Mouse (Mus musculus): ENCODE data around the gene Palm2. TPM values are rescaled to one million over a fixed set of nuclear protein-coding genes. Genes with fewer than 3 reads are reported as not detected.

The Palm2 gene
- polyA plus RNA-seq, 1 experiment from 2014 or later, result 19.5 TPM

DNA sequence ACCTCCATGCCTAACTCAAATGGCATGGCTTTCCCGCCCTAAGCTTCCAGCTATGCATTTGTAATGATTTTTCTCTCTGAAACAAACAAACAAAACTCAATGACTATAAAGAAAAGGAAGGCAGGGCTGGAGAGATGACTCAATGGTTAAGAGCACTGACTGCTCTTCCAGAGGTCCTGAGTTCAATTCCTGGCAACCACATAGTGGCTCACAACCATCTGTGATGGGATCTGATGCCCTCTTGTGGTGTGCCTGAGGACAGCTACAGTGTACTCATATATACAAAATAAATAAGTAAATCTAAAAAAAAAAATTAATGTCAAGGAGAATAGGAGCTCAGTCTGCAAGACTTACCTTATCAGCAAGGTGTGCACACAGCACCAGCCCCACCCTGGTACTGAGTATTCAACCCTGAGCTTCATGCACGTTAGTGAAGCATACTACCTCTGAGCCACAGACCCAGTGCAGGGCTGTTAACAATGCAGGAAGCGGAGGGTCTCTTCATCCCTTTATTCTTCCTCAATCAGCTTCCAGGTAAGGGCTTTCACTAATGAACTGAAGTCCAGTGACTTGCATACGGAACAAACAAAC is 12.9 kb downstream of the Palm2 start:
- no peak for ATAC-seq (replicated peaks)
- no peak overlapping the region for H3K9ac ChIP-seq
- H3K9me3 ChIP-seq, result no peaks in the 10 kb centered on the region
- no peaks in the 10 kb centered on the region for H3K27me3 ChIP-seq (replicated peaks)
- H3K4me1 ChIP-seq, result no peaks in the 10 kb centered on the region
- 72% methylated on average over 4 of the region's 4 CpGs for WGBS
- H3K4me3 ChIP-seq, result no peak overlapping the region
- H3K36me3 ChIP-seq (replicated peaks), result no peaks in the 10 kb centered on the region
- H3K27ac ChIP-seq, result no peak overlapping the region
- no peak overlapping the region for H3K4me2 ChIP-seq

DNA sequence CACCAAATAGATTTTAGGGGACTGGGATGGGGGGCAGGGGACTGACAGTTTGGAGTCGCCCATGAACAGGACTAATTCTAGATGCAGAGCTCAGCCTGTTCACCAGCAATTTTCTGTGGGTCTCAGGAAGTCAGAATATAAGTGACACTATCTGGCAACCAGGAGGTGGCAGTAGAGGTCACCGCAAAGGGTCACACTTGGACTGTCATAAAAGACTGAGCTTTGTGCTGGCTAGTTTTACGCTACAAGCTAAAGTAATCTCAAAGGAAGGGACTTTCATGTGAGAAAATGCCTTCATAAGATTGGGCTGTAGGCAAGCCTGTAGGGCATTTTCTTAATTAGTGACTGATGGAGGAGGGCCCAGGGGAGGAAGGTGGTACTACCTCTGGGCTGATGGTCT is 17.8 kb downstream of the Palm2 start:
- 19% methylated on average over 3 of the region's 3 CpGs for WGBS
- no peak overlapping the region for H3K4me2 ChIP-seq
- H3K27me3 ChIP-seq (replicated peaks), result no peaks in the 10 kb centered on the region
- no peak overlapping the region for H3K27ac ChIP-seq
- no peak overlapping the region for H3K4me3 ChIP-seq
- no peaks in the 10 kb centered on the region for H3K36me3 ChIP-seq (replicated peaks)
- H3K9ac ChIP-seq, result no peak overlapping the region
- 0 out of 2 replicates have a peak, but pooled peaks have one; percentile 39 for ATAC-seq (replicated peaks)
- no peaks in the 10 kb centered on the region for H3K9me3 ChIP-seq
- no peaks in the 10 kb centered on the region for H3K4me1 ChIP-seq

DNA sequence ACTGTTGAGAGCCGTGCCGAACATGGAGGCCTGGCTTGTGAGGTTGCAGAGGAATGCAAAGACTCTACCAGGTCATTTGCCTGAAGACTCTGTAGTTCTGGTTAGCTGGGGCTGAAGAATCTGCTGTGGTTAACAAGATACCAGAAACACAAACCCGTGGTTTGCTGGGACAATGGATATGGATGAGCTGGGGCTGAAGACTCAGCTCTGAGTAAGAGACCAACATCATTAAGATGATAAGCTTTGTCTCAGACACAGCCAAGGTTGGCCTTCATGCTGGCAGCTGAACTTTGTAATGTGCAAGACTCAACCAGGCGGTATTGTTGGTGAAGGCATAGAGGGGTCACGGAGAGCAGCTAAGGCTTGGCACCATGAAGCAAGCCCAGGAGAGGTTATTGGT is 18.6 kb downstream of the Palm2 start:
- H3K4me3 ChIP-seq, result no peak overlapping the region
- H3K36me3 ChIP-seq (replicated peaks), result no peaks in the 10 kb centered on the region
- no peak overlapping the region for H3K4me2 ChIP-seq
- 96% methylated on average over 5 of the region's 5 CpGs for WGBS
- H3K27me3 ChIP-seq (replicated peaks), result no peaks in the 10 kb centered on the region
- ATAC-seq (replicated peaks), result no peak
- no peak overlapping the region for H3K27ac ChIP-seq
- no peaks in the 10 kb centered on the region for H3K9me3 ChIP-seq
- no peak overlapping the region for H3K9ac ChIP-seq
- no peaks in the 10 kb centered on the region for H3K4me1 ChIP-seq

DNA sequence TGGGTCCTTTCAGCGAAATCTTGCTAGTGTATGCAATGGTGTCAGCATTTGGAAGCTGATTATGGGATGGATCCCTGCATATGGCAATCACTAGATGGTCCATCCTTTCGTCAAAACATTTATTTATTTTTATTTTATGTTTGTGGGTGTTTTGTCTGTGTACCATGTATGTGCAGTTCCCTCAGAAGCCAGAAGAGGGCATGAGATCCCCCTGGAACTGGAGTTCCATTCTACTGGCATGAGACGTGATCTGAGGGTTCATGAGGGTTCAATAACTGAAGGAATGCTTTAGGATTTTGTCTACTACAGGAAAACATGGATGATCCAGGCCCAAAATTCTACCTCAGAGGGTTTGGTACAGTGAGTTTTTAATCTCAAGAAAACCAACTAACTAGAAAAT is 28.3 kb downstream of the Palm2 start:
- Histone ChIP-seq H3K9me3 (no peaks in the 10 kb centered on the region), H3K27ac (no peak overlapping the region), H3K36me3 (replicated peaks) (no peaks in the 10 kb centered on the region), H3K4me3 (no peak overlapping the region), H3K4me1 (no peaks in the 10 kb centered on the region), H3K27me3 (replicated peaks) (no peaks in the 10 kb centered on the region), H3K4me2 (no peak overlapping the region), H3K9ac (no peak overlapping the region)
- WGBS, result 55% methylated on average over 3 of the region's 3 CpGs
- no peak for ATAC-seq (replicated peaks)

DNA sequence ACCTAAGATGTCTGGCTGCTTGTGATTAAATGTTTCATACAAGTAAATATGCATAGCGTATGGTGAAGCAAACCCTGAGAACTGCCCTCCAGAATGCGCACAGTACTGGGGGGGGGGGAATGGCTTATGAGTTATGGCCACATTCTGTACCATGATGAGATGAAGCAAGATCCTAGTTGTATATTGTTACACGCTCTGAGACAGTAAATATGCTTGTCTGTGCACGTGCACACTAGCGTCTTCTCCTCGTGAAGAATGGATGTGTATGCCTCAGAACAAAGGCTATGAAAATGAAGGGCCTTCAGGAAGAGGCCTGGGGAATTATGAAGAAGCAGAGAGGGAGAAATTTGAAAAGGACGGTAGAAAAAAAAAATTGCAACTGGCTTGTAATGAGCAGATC is 48.4 kb downstream of the Palm2 start:
- Histone ChIP-seq H3K27me3 (replicated peaks) (no peaks in the 10 kb centered on the region), H3K4me2 (no peak overlapping the region), H3K4me3 (no peak overlapping the region), H3K36me3 (replicated peaks) (no peaks in the 10 kb centered on the region), H3K27ac (no peak overlapping the region), H3K9ac (no peak overlapping the region), H3K9me3 (no peaks in the 10 kb centered on the region), H3K4me1 (no peaks in the 10 kb centered on the region)
- ATAC-seq (replicated peaks), result no peak
- WGBS, result 83% methylated on average over 7 of the region's 7 CpGs

DNA sequence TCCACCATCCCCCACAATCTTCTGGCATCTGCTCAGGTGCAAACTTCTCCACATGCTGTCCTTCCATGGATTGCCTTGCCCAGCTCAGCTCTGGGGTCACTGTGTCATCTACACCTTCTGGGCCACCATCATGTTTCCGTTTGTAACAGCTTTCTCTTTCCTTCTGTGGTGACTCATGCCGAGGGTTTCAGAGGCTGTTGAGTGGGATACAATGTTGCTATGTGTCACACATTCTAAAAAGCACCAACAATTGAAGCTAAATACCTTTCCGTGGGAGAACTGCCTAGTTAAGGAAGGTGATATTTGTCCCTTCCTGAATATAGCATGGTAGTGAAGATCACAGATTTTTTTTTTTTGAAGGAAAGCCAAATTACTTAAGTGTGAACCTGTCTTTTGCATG is 52.3 kb downstream of the Palm2 start:
- H3K27me3 ChIP-seq (replicated peaks), result no peaks in the 10 kb centered on the region
- H3K4me2 ChIP-seq, result no peak overlapping the region
- H3K4me1 ChIP-seq, result no peaks in the 10 kb centered on the region
- H3K36me3 ChIP-seq (replicated peaks), result no peaks in the 10 kb centered on the region
- H3K4me3 ChIP-seq, result no peak overlapping the region
- no peak for ATAC-seq (replicated peaks)
- 89% methylated on average over 3 of the region's 3 CpGs for WGBS
- H3K27ac ChIP-seq, result no peak overlapping the region
- H3K9me3 ChIP-seq, result no peaks in the 10 kb centered on the region
- H3K9ac ChIP-seq, result no peak overlapping the region

DNA sequence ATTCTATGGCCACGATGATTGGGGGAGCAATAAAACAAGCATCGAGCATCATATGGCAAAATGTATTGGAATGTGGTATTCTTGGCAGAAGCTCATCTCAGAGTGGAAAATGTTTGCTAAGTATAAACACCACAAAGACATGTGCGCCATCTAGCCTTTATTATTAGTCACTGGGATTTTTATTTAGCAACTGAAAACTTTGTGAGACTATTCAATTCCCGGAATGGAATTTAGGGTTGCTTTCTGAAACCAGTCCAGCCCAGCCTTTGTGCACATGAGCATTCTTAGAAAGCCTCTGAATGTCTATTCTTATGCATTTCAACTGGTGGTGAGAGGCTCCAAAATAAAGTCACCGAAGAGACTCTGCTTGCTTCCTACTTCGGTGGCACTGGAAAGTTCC is 55.8 kb downstream of the Palm2 start:
- H3K4me1 ChIP-seq, result no peaks in the 10 kb centered on the region
- no peak overlapping the region for H3K4me2 ChIP-seq
- no peak overlapping the region for H3K27ac ChIP-seq
- no peaks in the 10 kb centered on the region for H3K27me3 ChIP-seq (replicated peaks)
- H3K9ac ChIP-seq, result no peak overlapping the region
- 86% methylated on average over 6 of the region's 6 CpGs for WGBS
- H3K4me3 ChIP-seq, result no peak overlapping the region
- ATAC-seq (replicated peaks), result no peak
- H3K36me3 ChIP-seq (replicated peaks), result no peaks in the 10 kb centered on the region
- H3K9me3 ChIP-seq, result no peaks in the 10 kb centered on the region

DNA sequence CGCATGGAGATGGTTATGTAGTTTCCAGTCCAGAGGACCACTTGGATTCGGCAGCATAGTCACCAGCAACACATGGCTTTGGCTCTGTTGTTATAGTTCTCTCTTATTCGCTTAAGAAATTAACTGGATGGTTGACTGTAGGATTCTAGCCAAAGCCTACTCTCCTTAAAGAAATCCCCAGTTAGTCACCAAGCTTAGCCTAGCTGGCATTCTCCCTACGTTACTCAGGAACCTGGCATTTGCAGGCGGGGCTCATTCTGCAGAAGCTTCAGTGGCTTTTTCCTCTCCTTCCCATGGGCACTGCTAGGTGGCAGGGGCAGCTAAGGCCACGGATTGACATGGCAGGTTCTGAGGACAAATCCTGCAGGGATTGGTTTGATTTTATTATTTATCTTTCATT is 70.7 kb downstream of the Palm2 start:
- Histone ChIP-seq H3K4me2 (no peak overlapping the region), H3K9ac (no peak overlapping the region), H3K27ac (no peak overlapping the region), H3K36me3 (replicated peaks) (no peaks in the 10 kb centered on the region), H3K4me1 (no peaks in the 10 kb centered on the region), H3K9me3 (no peaks in the 10 kb centered on the region), H3K4me3 (no peak overlapping the region), H3K27me3 (replicated peaks) (no peaks in the 10 kb centered on the region)
- no peak for ATAC-seq (replicated peaks)
- WGBS, result 82% methylated on average over 6 of the region's 6 CpGs

DNA sequence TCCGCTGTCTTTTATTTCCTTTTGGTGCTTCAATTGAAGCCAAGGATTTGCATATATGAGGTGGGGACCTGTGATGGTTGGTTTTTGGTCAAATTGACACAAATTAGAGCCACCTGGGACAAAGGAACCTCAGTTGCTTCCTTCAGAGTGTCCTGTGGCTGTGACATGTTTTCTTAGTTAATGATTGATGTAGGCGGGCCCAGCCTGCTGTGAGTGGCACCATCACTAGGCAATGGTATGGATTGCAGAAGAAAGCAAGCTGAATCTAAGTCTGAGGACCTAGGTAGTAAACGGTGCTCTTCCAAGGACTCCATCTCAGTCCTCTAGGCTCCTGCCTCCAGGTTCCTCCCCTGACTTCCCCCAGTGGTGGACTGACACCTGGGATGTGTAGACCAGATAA is 76.5 kb downstream of the Palm2 start:
- WGBS, result 81% methylated on average over 3 of the region's 3 CpGs
- no peak overlapping the region for H3K27ac ChIP-seq
- ATAC-seq (replicated peaks), result no peak

DNA sequence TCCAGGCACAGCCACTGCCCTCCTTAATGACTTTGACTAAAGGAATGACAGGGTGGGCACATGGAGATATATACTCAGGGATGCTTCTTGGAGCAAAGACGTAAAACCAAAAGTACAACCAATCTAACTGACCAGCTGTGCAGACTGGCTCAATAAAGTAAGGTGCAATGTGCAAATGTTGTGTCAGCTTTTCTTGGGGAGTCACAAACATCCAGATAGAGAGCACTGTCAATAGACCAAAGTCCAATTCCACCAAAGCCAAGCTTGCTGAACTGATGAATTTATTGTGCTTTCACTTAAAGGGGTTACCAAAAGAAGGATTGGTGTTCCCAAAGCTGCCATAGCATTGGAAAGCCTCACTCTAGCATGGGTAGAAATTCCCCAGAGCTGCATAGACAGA is 77.7 kb downstream of the Palm2 start:
- no peak for ATAC-seq (replicated peaks)
- no peak overlapping the region for H3K4me2 ChIP-seq
- WGBS, result 87% methylated on average over 1 of the region's 1 CpGs

More for the DNA sequence above, 76.5 kb downstream of the Palm2 start:
- Histone ChIP-seq H3K4me1 (no peaks in the 10 kb centered on the region), H3K36me3 (replicated peaks) (no peaks in the 10 kb centered on the region), H3K9ac (no peak overlapping the region), H3K9me3 (no peaks in the 10 kb centered on the region), H3K4me2 (no peak overlapping the region), H3K27me3 (replicated peaks) (no peaks in the 10 kb centered on the region), H3K4me3 (no peak overlapping the region)

DNA sequence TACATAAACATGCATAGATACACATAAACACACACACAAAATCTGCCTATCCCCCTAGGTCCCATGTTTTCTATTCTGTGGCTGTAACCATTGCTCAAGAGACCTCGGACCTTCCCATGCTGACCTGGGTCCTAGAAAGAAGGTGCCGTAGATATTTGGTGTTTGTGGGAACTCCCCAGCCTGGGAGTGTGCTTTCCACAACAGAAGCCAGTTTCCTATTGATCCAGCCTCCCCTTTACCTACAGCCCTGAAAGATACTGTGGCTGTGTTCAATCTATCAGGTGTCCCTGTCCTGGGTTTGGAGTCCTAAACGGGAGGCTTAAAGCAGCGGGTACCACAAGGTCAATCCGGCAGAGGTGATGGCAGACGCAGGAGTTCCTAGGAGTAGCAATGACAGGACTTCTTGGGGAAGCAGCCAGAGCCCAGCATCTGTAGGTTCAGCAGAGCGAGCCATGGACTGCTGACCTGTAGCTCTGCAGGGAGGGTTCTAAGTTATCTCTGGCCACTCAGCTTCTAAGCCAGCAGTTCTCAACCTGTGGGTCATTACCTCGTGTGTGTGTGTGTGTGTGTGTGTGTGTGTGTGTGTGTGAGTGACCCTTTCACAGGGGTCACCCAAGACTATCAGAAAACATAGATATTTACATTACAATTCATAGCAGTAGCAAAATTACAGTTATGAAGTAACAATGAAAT is 79.3 kb downstream of the Palm2 start:
- no peak overlapping the region for H3K27ac ChIP-seq
- H3K4me1 ChIP-seq, result no peaks in the 10 kb centered on the region
- no peak overlapping the region for H3K4me3 ChIP-seq
- H3K36me3 ChIP-seq (replicated peaks), result no peaks in the 10 kb centered on the region
- no peak overlapping the region for H3K4me2 ChIP-seq
- no peak overlapping the region for H3K9ac ChIP-seq
- WGBS, result 84% methylated on average over 8 of the region's 8 CpGs
- no peaks in the 10 kb centered on the region for H3K9me3 ChIP-seq
- ATAC-seq (replicated peaks), result no peak
- H3K27me3 ChIP-seq (replicated peaks), result no peaks in the 10 kb centered on the region

More for the DNA sequence above, 77.7 kb downstream of the Palm2 start:
- H3K27me3 ChIP-seq (replicated peaks), result no peaks in the 10 kb centered on the region
- no peak overlapping the region for H3K4me3 ChIP-seq
- no peak overlapping the region for H3K9ac ChIP-seq
- H3K9me3 ChIP-seq, result no peaks in the 10 kb centered on the region
- H3K27ac ChIP-seq, result no peak overlapping the region
- no peaks in the 10 kb centered on the region for H3K4me1 ChIP-seq
- no peaks in the 10 kb centered on the region for H3K36me3 ChIP-seq (replicated peaks)

DNA sequence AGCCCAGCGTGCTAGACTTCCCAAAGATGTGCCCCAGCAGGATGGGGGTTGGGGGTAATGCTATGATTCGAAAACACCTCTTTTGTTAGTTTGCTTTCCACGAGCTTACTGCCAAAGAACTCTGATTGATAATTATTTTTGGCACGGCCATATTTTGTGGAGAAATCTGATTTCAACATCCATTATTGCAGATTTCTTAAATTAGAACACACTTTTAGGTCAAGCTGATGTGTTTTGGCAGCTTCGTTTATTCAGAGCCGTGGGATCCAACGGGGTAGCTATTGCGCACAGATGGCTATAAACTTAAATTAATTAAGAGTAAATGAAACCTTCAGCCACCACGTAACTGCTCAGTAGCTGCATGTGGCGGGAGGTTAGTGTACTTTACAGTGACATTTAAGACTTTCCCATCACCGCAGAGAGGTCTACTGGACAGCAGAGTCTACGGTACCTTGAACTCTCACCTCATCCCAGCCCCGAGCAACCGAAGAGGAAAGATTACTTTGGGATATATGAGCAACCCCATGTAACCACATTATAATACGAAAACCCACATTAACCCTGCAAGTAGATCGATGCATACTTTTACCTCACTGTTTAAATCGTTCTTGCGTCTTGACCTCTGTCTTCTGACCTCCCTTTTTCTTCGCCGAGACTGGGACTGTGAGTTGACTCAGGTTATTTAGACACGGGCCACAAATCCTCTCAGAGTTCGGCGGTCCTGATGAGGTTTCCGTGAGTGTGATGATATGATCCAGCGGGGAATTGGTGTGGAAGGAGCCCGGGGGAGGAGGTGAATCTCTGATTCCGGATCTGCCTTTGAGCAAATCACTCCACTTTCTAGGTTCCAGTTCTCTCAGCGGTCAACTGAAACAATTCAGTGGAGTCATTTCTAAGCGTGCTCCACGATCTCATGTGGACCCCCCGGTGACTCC is 80.2 kb downstream of the Palm2 start:
- no peak overlapping the region for H3K4me3 ChIP-seq
- no peak overlapping the region for H3K27ac ChIP-seq
- no peaks in the 10 kb centered on the region for H3K9me3 ChIP-seq
- H3K9ac ChIP-seq, result no peak overlapping the region
- no peaks in the 10 kb centered on the region for H3K27me3 ChIP-seq (replicated peaks)
- no peak overlapping the region for H3K4me2 ChIP-seq
- no peaks in the 10 kb centered on the region for H3K4me1 ChIP-seq
- no peaks in the 10 kb centered on the region for H3K36me3 ChIP-seq (replicated peaks)
- ATAC-seq (replicated peaks), result no peak
- 88% methylated on average over 31 of the region's 31 CpGs for WGBS

Data from midbrain, embryonic 15.5 days (tissue).